Mouse (Mus musculus) heart, adult 10 weeks (tissue): ENCODE results near the gene Hecw2. TPM values are rescaled to one million over a fixed set of nuclear protein-coding genes. Genes with fewer than 3 reads are reported as not detected.

ENCODE experiments used
- polyA plus RNA-seq: library from polyadenylated mRNA; stranded (reverse); fragments of 350-450 nt; fragmentation: Illumina TruSeq; extraction: RNeasy Lipid Tissue Mini Kit (QIAGEN cat#74804); gene quantifications from one replicate; pipeline ENCODE4 v1.2.3, GENCODE M21; 2014; ENCODE audit warnings: low read depth, low replicate concordance

Gene Hecw2
- 5.3 TPM for polyA plus RNA-seq

DNA sequence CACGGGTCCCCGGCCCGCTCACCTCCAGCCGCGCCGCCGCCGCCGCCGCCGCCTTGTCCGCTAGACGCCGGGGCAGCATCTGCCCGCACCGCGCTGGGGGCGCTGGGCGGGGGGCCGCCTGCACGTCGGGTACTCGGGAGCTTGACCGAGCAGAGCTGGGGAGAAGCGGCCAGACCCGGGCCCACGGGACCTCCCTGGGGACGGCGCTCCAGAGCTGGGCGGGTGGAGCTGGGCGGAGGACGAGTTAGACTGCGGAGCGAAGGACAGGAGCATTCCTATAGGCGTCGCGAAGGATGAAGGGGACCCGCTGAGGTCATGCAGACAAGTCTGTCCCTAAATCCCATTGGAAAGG is at the start of gene Hecw2:
TSS of gene Hecw2 (minus strand) at position 215 of the 352 bp plus-strand sequence.

DNA sequence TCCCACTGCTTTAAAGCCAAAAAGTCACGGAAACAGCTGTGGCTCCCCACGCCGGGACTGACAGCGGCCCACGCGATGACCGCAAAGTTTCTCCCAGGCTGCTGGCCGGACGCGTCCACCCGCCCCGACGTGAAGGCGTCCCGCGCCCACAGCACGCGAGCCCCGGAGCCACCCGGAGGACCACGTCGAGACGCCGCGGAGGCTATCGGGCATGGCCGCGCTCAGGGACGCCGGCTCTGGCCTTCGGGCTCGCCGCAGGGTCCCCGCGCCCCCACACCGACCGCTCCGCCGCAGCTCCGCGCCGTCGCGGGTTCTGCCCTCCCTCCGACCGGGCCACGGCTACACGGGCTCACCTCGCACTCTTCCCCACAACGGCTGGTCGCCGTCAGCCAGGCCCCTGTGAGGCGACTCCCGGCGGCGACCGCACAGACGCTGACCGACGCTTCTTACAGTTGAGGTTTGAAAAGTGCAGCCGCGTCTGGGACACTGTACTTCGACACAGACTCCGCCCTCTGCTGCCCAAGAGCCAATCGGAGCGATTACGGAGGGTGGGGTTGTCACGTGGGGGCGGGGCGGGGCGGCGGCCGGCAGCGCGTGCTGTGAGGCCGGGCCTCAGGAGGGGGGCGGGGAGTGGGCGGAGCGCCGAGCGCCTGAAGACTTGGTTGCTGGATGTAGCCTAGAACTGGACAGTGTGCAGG is 410.1 kb downstream of the Hecw2 start, which contains the start of gene Stk17b:
TSS of gene Stk17b (minus strand) at position 504 of the 698 bp plus-strand sequence.

Other genes with a start within 250 kb of the Hecw2 start
- 0.31 TPM for gene Ccdc150, start 55.5 kb upstream of the Hecw2 start, polyA plus RNA-seq
- gene Gtf3c3, start 243.8 kb upstream of the Hecw2 start, polyA plus RNA-seq, result 10.8 TPM